Mouse (Mus musculus) left cerebral cortex, adult 8-10 months (tissue): ENCODE measurements around the gene 1700012B07Rik. TPM values are rescaled to one million over a fixed set of nuclear protein-coding genes. Genes with fewer than 3 reads are reported as not detected.

Experiments
- DNase-seq, 2 experiments: peaks; one replicate each; pipeline ENCODE4 v3.0.0; 2022; ENCODE audit warnings: low spot score in 2 of 2
- total RNA-seq, 4 experiments: library from RNA; stranded (reverse); gene quantifications; 2 replicates each; pipeline ENCODE4 v1.2.4; 2022

Gene 1700012B07Rik
- not detected for total RNA-seq

DNA sequence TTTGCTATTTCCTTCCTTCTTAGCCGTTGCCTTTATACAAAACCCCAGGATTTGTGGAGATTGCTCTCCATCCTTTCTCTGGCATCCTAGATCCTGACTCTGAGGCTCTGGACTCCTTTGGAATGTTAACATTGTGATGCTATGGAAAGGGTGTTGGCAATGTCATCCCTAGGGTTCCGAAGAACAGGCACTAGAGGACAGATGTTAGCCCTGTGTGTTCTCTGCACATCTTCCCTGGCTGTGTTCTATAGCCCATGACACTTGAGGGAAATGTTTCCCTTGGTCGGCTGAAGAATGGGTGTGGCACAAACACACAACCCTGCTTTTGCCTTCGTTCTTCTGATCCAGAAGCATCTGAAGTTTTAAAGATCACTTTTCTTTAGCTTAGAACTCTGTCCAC is at the start of gene 1700012B07Rik:
Gene 1700012B07Rik (minus strand): TSS at position 101 of the 400 bp plus-strand sequence.
- no peak for DNase-seq

GRCm38 (mm10) chr11:109876767-109877166 is 48.9 kb upstream of the 1700012B07Rik start:
- no peak for DNase-seq

DNA sequence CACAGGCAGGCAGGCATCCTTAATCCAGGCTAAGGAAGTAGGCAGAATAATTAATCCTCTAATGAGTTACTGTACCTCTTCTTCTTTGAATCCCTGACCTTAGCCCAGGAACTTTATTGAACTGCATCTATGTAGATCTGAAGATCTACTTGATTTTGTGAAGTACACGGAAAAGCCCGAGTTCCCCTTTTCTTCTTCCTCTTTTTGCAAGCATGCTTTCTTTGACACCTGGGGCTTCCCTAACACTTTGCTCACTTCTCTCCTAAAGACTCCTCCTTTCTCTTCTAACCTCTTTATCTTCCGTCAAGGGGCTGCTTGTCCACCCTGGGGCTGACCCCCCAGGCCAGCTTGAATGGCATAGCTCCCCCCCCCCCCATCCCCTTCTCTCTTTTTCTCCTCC is 48.0 kb upstream of the 1700012B07Rik start:
- no peak for DNase-seq

DNA sequence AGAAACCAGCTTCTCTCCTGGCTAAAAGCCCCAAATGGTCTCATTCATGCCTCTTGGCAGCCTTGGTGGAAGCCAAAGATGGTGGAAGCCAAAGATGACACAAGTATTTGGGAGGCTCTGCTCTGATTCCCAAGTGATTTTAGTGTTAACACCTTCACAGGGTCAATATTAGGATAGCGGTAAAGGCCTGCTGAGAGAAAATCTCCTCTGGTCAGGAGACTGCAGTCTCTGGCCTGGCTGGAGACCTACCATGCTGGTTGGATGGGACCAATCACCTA is 47.6 kb upstream of the 1700012B07Rik start:
- DNase-seq = no peak

GRCm38 (mm10) chr11:109874651-109875524 is 47.0 kb upstream of the 1700012B07Rik start:
- no peak for DNase-seq

GRCm38 (mm10) chr11:109873852-109874610 is 46.2 kb upstream of the 1700012B07Rik start:
- no peak for DNase-seq

DNA sequence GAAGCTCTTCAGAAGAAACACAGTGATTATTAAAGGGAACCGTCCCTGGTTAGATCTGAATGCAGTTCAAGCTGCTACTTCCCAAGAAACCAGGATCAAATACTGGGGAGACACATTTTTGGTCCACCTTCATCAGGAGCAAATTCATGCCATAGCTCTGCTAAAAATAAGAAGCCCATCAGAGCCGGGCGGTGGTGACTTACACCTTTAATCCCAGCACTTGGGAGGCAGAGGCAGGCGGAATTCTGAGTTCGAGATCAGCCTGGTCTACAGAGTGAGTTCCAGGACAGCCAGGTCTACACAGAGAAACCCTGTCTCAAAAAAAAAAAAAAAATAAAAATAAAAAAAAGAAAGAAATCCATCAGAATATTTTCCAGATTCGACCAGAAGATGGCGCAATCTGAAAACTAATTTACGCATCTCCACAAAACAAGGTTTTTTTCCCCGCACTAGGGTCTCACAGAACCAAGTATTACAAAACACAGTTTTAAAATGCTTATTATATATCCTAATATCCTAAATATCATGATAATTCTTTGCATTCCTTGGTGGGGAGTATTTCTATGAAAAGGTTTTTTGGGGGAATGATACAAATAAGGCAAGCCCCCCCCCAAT is 45.4 kb upstream of the 1700012B07Rik start:
- DNase-seq = no peak

- DNase-seq = no peak
Measured at GRCm38 (mm10) chr11:109872674-109873073, 44.8 kb upstream of the 1700012B07Rik start.

DNA sequence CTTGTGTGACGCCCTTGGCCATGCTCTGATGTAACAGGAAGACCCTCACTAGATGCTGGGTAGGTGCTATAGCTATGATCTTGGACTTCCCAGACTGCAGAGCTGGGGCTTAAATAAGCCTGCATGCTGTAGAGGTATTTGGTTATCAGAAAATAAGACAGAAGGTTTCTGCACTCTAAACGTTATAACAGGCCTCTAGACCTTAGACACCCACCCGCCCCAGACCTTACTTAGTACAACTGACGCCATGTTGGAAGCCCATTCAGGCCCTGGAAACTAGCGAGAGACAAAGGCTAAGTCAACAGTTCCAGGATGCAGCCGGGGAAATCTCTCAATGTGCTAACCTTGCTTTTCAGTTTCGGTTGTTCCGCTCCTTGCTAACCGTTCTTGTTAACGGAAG is 44.2 kb upstream of the 1700012B07Rik start:
- no peak for DNase-seq

DNA sequence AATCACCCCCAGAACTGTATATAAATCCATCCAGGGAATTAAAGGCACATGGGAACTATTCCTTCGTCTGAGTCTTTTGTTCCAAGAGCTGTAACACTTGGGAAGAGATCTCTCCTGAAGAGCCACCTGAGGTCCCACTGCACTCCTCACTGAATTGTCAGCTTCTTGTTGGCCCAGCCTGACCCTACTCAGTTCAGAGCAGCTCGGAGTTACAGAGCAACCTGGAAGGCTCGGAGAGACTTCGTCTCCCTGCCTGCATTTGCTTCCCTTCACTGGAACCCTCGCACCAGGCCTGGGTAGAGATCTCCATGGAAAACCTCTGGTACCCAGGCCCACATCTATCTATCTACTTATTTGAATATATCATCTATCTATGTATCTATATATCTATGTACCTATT is 40.0 kb upstream of the 1700012B07Rik start:
- no peak for DNase-seq

- no peak for DNase-seq
Measured at GRCm38 (mm10) chr11:109866537-109867160, 38.8 kb upstream of the 1700012B07Rik start.

DNA sequence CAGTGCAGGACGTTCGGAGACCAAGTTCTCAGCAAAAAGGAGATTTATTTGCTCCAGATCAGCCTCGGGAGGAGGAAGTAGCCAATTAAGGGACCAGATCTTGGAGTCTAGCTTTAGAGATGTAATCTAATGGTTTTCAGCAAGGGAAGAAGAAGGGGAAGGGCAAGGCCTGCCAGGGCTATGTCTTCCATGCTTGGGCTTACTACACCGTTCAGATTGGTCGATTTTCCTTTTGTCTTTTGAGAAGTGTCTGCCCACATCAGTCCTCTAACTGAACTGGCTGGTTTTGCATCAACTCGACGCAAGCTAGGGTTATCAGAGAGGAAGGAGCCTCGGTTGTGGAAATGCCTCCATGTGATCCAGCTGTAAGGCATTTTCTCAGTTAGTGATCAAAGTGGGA is 37.7 kb upstream of the 1700012B07Rik start:
- DNase-seq = no peak

DNA sequence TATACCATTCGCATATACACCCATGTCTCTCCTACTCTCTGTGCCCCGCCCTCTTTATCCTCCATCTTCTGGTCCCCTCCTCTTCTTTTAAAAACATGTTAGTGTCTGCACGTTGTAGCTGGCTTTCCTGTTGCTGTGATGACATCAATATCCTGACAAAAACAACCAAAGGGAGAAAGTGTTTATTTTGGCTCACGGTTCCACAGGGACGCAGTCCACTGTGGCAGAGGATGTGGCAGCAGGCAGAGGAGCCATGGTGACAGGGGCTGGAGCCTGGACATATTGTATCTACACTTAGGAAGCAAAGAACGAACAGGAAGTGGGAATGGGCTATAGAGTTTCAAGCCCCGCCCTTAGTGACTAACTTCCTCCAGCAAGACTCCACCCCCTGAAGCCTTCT is 36.1 kb upstream of the 1700012B07Rik start:
- DNase-seq = no peak

- no peak for DNase-seq
Measured at GRCm38 (mm10) chr11:109863194-109863746, 35.4 kb upstream of the 1700012B07Rik start.

DNA sequence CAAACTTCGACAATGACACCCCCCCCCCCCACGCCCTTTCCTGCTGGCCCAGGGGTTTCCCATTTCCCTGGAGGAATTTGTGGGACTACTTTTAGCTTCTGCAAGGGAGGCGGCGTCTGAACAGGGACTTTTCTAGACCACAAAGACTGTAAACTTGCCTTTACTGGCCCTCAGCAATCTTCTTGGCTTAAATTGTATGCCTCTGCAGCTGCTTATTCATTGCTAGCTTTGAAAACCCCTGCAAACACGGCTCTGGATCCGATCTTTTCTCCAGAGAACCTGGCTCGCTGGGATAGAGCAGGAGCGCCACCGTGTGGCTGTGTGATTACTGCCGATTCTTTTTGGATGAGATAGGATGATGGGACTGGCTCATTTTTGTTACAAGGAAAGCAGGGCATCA is 32.7 kb upstream of the 1700012B07Rik start:
- peak; percentile 56 to 93 for DNase-seq

DNA sequence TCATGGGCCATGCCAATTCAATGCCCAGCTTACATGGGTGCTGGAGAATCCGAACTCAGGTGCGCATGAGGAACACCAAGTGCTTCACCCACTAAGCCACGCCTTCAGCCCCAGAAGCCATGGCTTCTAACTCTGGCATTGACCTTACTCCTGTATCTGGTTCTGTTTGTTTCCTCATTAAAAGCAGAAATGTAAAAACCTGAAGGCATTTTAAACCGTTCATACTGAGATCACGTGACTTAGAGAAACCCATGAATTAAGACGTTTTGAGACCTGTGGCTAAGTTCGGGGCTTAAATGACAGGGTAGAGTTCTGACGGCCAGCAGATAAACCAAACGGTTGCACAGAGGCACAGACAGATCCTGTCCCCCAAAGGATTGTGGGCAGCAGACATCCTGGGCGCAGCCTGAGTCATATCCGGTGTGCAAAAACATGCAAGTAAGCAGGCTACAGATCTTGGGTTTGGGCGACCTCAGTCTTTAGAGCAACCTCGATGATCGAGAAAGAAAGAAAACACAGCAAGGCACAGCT is 32.2 kb upstream of the 1700012B07Rik start:
- DNase-seq = no peak

- DNase-seq = no peak
Measured at GRCm38 (mm10) chr11:109859441-109859840, 31.6 kb upstream of the 1700012B07Rik start.

DNA sequence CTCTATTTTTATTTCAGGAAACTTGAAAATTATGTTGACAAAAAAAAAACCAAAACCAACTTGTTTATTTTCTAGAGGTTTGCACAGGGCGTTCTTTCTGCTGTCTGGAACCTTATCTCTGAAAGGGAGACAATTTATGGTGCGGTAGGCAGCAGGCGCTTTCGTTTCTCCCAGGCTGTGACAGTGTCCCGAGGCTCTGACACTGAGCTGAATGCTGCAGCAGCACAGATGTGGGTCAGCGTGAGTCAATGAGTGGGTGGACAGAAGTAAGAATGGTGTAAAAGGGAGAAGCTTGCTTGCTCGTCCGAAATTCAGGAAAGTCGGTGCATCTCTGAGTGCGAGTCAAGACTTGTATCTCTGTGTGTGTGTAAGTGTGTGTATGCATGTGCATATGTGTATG is 29.2 kb upstream of the 1700012B07Rik start:
- DNase-seq = no peak

GRCm38 (mm10) chr11:109854056-109854455 is 26.2 kb upstream of the 1700012B07Rik start:
- DNase-seq = no peak

DNA sequence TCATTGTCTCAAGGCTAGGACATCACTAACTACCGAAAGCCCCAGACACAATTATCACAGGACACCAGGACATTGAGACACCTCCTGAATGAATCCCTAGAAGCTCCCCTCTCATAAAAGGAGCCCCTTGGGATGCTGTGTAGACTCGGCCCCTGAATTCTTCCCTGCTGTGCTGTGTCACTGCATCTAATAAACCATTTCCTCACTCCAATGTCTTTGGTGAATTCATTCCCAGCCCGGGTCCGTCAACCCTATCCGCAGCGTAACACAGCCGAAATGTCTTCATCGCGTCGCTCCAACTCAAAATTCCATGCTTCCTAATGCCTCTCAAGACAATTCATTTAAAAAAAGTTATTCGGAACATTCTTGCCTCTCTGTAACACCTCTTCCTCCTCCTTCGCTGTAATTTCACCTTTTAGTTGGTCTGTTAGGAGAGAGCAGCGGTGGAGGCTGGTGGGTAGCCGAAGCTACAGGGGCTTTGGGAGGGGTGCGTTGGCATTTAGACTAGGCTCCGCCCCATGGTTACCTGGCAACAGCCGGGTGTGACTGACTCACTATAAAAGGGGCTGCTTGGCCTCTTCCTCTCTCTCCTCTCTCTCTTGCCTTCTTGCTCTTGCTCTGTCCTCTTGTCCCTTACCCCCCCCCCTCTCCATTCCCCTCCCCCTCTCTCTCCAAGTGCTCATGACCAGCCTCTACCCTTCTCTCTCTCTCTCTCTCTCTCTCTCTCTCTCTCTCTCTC is 25.6 kb upstream of the 1700012B07Rik start:
- no peak for DNase-seq

GRCm38 (mm10) chr11:109851996-109852395 is 24.1 kb upstream of the 1700012B07Rik start:
- no peak for DNase-seq
